Mouse (Mus musculus) ovary, postnatal 36 days (tissue): ENCODE data around the gene Rora.
A peak's percentile ranks its signal among the peaks of the same experiment; 100 is the strongest.

ENCODE experiments used
- DNase-seq: peaks from one replicate; pipeline ENCODE4 v3.0.0; 2022; ENCODE audit warnings: low spot score, mixed read lengths

The Rora gene

DNA sequence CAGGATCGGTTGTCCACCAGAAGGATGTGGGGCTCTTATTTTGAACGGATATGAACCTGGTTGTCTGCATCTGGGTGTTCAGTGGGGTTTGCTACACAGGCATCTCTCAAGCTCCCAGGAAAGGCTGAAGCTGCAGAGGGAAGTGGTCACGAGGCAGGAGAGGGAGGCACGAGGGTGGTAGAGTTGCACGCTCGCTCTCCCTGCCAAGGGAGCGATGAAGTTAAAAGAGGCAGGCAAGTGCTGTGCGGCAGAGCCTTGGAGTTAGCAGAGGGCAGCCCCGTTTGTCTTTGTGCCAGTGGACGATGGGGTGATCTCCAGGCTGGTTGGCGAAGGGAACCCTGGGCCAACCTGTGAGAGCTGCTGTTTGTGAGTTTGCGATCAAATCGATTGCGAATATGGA is 496.6 kb downstream of the Rora start:
- DNase-seq = no peak

DNA sequence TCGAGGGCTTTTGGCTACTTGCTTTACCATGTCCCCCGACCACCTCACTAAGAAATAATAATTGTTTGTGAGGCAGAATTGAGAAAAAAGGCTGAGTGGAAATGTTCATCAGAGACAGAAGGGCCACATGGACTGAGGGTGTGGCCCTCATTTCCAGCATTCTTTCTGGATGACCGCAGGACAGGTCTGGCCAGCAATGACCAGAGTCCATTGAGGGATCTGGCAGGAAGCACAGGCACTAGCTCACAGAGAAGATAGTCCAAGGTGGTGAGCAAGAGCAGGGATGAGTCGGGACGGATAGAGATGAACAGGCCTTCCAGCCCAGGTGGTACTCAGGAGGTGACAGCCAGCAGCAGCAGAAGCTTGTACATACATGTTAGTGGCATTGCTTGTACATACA is 501.1 kb downstream of the Rora start:
- no peak for DNase-seq

DNA sequence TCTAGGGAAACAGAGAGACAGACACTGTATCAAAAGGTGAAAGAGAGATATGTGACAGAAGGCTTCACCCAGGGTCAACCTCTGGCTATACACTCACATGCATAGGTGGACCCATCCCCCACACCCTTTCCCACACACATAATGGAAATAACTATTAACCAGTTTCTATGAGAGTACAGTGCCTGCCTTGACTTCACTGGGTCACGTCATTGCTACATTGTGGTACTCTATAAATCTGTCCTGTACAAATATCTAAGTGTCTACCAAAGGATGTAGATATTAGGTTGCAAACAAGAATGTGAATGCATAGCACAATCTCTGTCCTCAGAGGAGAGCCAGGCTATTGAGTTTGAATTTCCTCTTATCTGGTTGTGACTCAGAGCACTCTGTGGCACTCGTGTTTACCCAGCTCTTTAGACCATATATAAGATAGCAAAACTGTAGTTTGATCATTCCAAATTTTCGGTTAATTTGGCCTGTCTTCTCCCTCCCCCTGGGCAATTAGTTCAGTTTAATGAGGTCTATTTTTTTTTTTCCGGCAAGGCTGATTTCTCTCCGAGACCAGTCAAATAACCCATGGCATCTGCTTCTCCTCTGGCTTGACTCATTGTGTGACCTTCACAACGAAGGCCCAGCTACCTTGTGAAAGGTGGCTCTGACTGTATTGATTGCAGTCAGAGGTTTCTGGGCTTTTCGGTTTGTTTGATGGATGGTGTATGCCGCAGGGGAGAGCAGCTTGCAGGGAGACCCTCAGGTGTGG is 502.4 kb downstream of the Rora start:
- DNase-seq = no peak

DNA sequence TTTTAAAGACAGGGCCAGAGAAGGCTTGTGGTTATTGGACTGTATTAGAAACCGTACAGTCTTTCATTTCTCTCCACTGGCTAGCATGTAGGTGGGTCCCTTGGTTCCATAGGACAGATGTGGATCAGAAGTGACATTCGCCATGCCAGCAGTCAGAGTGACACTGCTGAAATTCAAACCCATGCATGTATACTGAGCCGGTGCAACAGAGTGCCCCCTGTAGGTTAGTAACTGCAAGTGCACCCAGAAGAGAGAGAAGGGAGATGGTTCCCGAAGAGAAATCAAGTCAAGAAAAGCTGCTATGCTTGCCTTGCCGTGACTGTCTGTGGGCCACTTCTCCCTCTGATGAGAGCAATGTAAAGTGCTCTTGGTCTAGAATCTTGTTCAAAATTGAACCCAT is 507.2 kb downstream of the Rora start:
- DNase-seq = no peak

DNA sequence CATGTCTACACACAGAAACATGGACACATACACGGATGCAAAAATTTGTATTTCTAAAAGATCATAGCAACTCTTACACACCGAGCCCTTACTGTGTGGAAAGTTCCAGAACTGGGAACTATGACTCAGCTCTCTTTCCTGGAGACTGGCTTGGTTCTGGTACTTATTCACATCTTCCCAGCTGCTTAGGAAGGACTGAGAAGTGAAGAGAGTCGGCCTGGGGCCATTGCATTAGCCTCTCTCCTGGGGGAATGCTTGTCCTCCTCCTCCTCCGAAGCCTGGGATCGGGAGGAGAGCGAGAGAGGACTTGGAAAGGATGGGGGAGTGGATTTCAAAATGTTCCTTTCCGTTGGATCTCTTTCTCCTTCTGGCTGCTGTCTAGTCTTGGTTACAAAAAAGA is 511.1 kb downstream of the Rora start:
- DNase-seq = peak; percentile 11

DNA sequence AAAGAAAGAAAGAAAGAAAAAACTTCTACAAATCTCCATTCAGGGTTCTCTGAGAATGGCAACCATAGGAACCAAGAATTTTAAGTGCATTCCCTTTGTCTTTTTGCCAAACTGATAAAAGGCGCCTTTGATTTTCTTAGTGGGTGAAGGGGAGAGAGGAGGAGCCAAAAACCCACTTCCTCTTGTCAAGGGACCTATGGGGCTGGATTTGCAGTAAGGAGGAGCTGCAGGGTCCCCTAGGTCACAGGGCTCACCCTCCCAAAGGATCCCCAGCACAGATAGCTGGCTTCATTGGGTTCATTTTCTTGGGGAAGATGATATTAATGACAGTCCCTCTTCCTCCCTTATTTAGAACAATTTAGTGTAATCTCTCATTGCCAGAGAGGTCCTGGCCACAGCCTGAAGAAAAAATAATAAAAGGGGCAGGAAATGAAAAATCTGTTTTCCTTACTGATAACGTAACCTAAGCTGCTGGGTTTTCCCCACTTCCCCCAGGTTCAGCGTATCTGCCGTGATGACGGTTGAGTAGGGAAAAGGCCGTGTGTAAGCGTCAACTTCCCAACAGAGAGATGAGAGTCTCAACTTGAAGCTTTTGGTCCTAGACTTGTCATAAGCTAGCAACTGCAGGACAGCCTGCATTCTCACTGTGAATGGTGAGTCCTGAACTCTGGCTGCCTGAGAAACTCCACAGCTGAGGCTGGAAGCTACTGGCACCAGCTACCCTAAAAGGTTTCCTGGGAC is 511.7 kb downstream of the Rora start:
- DNase-seq = no peak

DNA sequence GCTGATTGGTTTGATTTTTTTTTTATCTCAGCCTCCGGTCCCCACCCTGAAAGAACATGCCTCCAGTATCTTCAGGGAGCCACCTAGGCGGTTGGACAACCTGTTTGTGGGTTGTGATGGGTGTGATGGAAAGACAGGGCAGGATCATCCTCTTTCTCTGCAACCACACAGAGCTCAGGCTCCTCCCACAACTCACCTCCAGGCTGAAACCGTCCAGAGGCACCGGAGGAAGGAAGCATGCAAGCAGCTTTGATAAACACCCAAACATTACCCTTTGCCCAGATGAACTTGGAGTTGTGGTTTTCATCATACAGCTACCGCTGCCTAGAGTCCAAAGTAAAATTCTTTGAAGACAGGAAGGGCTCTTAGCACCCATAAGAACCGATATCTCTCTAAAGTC is 520.5 kb downstream of the Rora start:
- DNase-seq = no peak

DNA sequence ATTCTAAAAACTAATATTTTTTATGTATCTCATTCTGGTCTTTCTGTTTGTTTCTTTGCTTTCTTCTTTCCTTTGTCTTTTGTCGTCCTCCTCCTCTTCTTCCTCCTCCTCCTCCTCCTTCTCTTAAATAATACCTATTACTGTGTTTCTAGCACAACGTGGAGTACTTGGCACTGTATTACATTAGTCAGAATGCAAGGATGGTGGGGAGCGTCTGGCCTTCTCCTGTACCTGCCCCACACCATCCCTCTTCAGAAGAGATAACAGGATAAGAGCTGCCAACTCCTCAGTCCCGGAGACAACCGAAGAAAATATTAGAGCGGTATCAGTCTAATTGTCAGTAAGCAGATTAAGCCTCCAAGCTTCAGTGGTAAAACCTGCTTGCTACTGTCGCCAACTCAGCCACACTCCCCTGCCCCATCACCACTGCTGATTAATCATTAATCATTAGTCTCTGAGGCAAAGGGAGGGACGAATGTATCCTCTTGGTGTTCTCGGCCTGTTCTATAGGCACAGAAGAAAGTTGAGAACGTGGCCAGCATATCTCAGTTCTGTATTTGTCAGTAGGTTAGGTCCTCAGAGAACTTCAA is 521.0 kb downstream of the Rora start:
- DNase-seq = no peak

DNA sequence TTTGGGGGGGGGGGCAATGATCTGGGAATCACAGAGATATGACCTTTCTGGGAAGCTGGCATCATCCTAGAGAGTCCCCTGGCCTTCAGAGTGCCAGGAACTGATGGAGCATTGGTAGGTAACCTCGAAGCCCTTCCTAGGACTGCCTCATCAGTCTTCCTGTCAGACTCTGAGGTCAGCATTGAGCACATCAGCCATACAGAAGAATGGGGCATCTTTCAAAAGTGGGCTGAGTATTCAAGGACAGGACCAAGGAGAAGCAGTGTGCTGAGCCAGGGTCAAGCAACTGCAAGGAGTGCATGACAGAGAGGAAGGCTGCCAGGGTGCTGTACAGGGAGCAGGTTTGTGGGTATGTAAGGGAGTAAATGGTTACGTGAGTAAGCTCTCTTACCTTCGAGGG is 523.4 kb downstream of the Rora start:
- no peak for DNase-seq

DNA sequence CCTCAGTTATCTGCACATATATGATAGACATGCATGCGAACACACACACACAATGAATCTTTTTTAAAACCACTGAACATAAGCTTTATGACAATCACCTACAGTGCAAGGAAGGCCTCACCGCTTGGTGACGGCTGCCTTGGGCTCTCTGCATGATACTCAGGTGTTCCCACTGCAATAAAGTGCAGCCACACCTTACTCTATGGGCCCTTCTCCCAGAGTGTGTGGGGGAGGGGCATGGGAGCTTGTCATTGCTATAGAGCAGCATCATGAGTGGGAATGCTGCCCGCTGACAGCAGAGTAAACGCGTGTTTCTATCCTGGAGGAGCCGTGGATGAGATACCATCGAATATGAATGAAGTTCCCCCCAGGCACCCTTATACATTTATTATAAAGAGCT is 525.6 kb downstream of the Rora start:
- no peak for DNase-seq

DNA sequence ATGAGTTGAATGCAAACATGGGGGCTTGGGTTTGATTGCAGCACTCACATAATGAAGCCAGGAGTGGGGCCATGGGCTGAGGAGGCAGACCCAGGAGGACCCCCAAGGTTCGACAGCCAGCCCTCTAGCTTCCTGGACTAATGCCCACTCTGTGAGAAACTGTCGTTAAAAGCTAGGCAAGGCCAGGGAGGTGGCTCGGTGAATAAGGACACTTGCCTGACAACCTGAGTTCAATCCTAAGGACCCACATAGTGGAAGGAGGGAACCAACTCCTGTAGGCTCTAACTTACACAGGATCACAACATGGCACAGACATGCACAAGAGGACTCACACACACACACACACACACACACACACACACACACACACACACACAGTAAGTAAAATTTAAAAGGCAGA is 527.4 kb downstream of the Rora start:
- no peak for DNase-seq

DNA sequence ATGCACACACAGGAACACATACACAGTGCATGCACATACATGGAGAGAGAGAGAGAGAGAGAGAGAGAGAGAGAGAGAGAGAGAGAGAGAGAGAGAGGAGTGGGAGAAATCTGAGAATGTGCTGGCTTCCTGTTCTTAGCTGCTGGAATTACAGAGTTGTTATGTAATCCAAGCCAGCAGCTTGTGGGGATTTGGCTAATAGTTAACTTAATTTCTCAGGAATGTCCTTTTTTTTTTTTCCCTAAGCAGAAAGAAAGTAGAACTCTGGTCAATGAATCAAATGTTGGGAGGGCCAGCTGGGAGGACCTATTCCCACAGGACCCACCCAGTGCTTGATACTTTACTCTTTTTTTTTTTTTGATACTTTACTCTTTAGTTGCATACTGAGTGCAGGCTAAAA is 527.8 kb downstream of the Rora start:
- DNase-seq = no peak

DNA sequence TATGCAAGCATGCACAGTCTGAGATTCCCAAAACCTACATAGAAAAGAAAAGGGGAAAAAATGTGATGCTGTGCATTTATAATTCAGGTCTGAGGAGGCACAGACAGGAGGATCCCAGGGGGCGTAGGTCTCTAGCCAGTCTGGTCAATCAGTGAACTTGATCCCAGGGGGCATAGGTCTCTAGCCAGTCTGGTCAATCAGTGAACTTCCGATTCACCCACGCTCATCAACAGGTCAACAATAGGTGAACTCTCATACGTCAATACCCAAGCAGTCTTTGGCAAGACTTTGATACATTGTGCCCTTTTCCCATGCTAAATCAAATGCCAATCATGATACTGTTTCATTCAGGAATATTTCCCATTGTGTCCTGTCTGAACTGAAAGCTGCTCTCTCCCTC is 530.3 kb downstream of the Rora start:
- DNase-seq = no peak

DNA sequence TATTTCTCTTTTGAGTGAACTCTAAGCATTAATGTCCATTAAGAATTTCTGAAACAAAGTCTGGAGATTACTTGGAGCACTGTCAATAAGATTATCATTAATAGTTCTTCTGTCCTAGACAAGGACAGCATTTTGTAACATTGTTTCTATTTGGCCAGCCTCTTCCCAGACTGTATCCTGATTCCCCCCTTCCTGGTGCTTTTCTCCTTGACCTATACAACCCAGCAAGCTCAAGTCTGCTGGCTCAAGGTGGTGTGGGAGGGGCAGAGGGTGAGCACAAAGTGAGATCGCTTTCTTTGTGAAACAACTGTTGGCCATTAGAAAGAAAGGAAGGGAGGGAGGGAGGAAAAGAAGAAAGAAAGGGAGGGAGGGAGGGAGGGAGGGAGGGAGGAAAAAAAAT is 537.1 kb downstream of the Rora start:
- no peak for DNase-seq

DNA sequence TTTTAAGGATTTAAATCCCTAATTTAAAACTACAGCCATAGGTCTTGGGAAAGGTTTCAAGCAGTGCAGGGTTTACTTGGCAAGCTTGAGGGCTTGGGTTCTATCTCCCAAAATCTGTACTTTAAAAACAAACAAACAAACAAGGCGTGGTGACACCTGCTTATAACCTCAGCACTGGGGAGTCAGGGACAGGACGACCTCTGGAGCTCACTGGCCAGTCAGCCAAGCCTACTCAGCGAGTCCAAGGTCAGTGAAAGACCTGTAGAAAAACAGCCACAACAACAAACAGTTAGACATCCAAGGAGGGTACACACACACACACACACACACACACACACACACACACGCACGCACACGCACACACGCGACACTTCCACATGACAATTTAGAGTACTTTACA is 538.9 kb downstream of the Rora start:
- DNase-seq = no peak

DNA sequence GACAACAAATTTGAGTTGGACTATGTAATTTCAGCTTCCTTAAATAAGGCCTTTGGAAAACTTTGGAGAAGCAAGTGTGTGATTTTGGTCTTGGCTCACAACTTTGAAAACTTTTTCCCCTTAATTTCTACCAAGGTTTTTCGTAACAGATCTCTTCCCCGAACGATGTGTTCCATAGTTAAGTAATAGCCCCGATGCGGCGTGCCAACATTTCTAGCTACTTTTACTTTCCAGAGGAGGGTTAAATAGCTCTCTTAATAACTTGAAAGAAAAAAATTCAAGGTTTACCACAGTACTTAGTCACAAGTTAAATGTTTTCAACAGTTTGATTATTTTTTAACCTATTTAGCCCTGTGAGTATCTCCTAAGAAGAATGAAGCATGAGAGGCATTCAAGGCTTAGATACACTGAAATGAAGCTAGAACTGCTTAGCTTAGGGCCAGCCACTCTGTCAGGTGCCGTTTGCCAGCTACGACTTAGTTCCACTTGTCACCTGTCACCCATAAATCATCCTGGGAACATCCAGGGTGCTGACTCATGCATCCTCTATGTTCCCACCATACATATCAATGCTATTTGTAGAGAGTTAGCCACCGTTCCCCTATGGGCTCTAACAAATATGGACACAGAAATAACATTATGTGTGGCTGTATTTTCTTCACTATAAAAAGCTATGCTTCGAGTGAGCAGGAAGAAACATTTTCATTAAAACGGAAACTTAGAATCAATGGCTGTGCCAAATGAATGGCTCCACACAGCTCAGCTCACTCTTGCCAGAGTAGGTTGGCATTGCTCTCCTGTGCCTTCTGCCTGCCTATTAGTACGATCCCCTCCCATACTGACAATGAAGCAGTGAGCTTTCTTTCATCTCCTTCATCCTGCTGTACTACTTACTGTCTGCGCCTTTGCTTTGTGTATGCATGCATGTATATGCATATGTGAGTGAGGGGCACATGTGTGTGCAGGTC is 541.3 kb downstream of the Rora start:
- DNase-seq = no peak

DNA sequence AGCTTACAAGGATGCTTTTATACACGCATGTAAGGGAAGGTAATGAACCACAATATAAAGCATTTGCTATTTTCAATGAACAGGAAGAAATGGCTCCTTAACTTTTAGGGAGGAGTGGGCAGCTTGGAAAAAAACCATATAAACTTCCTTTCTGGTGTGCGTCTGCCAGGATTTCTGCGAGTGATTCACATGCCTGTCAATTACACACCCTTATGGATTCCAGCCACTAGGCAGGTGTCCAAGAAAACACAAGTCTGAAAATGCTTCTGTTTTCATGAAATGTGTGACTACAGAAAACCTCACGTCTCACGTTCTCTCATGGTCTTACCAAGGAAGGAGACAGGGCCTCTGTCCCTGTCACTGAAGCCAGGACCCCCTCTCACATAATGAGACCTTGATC is 560.2 kb downstream of the Rora start:
- no peak for DNase-seq

DNA sequence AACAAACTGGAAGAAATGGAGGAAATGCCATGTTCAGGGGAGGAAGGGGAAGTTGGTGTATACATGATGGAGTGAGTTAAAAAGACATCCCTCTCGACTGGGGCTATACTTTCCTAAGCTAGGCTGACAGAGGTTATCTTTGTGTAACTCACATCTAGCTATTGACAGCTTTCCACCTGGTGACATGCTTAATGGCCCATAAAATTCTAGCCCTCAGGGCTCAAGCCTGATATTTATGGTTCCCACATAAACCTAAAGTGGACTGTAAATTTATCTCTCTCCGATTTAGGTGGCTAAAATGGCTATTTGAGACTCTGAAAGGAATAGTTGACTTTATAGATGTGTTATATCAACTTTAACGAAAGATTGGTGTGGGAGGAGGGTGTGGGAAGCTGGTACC is 571.3 kb downstream of the Rora start:
- DNase-seq = no peak

DNA sequence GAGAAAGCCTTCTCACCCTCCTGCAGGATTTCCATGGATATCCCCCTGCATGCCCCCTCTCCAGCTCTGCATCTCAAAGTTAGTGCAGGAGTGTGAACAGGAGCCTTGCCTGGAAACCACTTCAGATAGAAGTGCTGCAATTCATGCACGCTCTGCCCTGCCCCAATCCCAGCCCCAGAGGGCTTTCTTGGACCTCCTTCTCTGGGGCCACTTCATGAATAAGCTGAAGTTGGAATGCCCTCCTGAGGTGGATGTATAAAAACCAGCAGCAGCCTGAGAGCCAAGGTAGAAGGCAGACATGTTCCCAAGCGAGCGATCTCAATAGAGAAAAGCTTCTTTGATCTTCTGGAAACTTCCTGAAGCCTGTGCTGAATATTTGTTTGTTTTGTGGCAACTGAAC is 572.8 kb downstream of the Rora start:
- no peak for DNase-seq

DNA sequence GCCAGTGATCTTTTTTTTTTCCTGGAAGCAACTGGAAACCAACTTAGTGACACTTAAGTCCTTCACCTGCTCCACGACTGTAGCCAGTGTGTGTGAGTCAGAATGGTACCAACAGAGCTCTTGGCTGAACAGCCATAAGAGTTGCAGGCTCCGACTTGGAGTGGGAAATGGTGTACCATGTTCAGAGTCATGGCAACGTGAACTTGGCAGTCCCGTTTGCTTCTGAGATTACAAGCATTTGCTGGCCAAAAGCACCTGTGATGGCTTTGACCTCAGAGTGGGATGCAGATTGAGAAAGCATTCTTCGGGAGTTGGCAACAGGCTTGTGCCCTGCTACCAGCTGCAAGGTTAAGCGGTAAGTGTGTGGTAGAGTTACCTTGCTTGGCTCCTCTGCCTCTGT is 574.2 kb downstream of the Rora start:
- DNase-seq = no peak

DNA sequence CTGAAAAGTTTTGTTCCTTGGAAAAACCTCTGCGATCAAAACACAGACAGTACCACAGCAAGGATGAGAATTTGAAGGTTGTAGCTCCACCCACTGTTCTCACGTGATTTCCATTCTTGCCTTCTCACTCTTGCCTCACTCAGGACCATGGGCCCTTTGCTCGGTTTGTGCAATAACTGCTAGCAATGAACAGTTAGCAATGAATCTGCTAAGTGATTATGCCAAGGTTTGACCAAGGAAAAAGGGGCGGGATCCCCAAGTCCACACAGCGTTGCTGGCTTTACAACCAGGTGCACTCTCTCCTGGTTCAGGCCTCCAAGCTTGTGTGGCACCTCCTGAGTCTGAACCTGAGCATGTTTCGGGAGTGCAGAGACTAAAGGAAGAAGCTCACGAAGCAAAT is 576.3 kb downstream of the Rora start:
- no peak for DNase-seq

DNA sequence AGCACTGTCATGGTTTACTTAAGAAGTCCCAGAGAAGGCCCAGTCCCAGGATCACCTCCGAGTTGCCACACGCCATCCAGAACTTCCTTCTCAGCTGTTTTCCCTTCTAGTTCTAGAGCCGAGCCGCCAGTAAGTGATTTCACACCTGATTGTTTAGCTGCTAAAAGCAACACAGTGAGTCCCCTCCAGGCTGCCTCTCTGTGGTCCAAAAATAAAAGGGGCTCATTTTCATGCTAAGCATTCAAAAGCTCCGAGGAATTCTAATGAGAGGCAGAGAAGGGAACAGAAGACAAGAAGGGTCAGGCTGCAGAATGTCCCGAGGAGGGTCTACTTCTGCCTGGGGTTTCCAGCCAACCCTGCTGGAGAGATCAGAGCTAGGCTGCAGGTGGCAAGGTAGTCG is 580.9 kb downstream of the Rora start:
- no peak for DNase-seq
